Mouse (Mus musculus): Measurements from ENCODE around the gene Leng9. TPM values are rescaled to one million over a fixed set of nuclear protein-coding genes. Genes with fewer than 3 reads are reported as not detected.
A peak's percentile ranks its signal among the peaks of the same experiment; 100 is the strongest.

The Leng9 gene
- polyA plus RNA-seq, 1 experiment = 5.3 TPM

GRCm38 (mm10) chr7:4123732-4124131 is 26.4 kb downstream of the Leng9 start:
- DNase-seq = no peak
- no peaks in the 10 kb centered on the region for H3K4me1 ChIP-seq (ENCODE audit: control insufficient read depth, insufficient read depth, low read length)
- 72% methylated on average over 1 of the region's 1 CpGs for WGBS
- H3K27me3 ChIP-seq (replicated peaks; ENCODE audit: control insufficient read depth, insufficient read depth, low read length) = 0 out of 2 replicates have a peak, but pooled peaks cover 2% of the 10 kb centered on the region
- no peak overlapping the region for H3K27ac ChIP-seq (ENCODE audit: insufficient read depth, low read depth, low read length)
- no peak for TF ChIP-seq POLR2A (IDR thresholded peaks at IDR 0.05; ENCODE audit: low read depth, low read length)
- TF ChIP-seq CTCF (conservative IDR thresholded peaks at IDR 0.05; ENCODE audit: insufficient read depth, insufficient read length, low read depth, low read length) = no peak
- H3K36me3 ChIP-seq (ENCODE audit: control insufficient read depth, insufficient read depth, low read length) = no peaks in the 10 kb centered on the region
- H3K4me3 ChIP-seq (ENCODE audit: insufficient read depth, low read depth, low read length) = no peak overlapping the region

GRCm38 (mm10) chr7:4122783-4123182 is 27.4 kb downstream of the Leng9 start:
- no peak for TF ChIP-seq CTCF (conservative IDR thresholded peaks at IDR 0.05; ENCODE audit: insufficient read depth, insufficient read length, low read depth, low read length)
- TF ChIP-seq POLR2A (IDR thresholded peaks at IDR 0.05; ENCODE audit: low read depth, low read length) = no peak
- Histone ChIP-seq H3K4me1 (ENCODE audit: control insufficient read depth, insufficient read depth, low read length) (no peaks in the 10 kb centered on the region), H3K4me3 (ENCODE audit: insufficient read depth, low read depth, low read length) (no peak overlapping the region), H3K27me3 (replicated peaks; ENCODE audit: control insufficient read depth, insufficient read depth, low read length) (0 out of 2 replicates have a peak, but pooled peaks cover 2% of the 10 kb centered on the region), H3K36me3 (ENCODE audit: control insufficient read depth, insufficient read depth, low read length) (no peaks in the 10 kb centered on the region), H3K27ac (ENCODE audit: insufficient read depth, low read depth, low read length) (no peak overlapping the region)
- DNase-seq = no peak
- 92% methylated on average over 10 of the region's 10 CpGs for WGBS

- no peak for DNase-seq
- TF ChIP-seq CTCF (conservative IDR thresholded peaks at IDR 0.05; ENCODE audit: insufficient read depth, insufficient read length, low read depth, low read length) (no peak), POLR2A (IDR thresholded peaks at IDR 0.05; ENCODE audit: low read depth, low read length) (no peak)
- no peaks in the 10 kb centered on the region for H3K4me1 ChIP-seq (ENCODE audit: control insufficient read depth, insufficient read depth, low read length)
- H3K27me3 ChIP-seq (replicated peaks; ENCODE audit: control insufficient read depth, insufficient read depth, low read length) = 0 out of 2 replicates have a peak, but pooled peaks cover 2% of the 10 kb centered on the region
- H3K27ac ChIP-seq (ENCODE audit: insufficient read depth, low read depth, low read length) = no peak overlapping the region
- WGBS = 64% methylated on average over 11 of the region's 11 CpGs
- H3K4me3 ChIP-seq (ENCODE audit: insufficient read depth, low read depth, low read length) = no peak overlapping the region
- no peaks in the 10 kb centered on the region for H3K36me3 ChIP-seq (ENCODE audit: control insufficient read depth, insufficient read depth, low read length)
These were observed 28.0 kb downstream of the Leng9 start for GRCm38 (mm10) chr7:4122076-4122768.

- 0 out of 2 replicates have a peak, but pooled peaks cover 2% of the 10 kb centered on the region for H3K27me3 ChIP-seq (replicated peaks; ENCODE audit: control insufficient read depth, insufficient read depth, low read length)
- no peaks in the 10 kb centered on the region for H3K36me3 ChIP-seq (ENCODE audit: control insufficient read depth, insufficient read depth, low read length)
- no peak for DNase-seq
- H3K4me3 ChIP-seq (ENCODE audit: insufficient read depth, low read depth, low read length) = no peak overlapping the region
- no peak for TF ChIP-seq POLR2A (IDR thresholded peaks at IDR 0.05; ENCODE audit: low read depth, low read length)
- TF ChIP-seq CTCF (conservative IDR thresholded peaks at IDR 0.05; ENCODE audit: insufficient read depth, insufficient read length, low read depth, low read length) = no peak
- H3K4me1 ChIP-seq (ENCODE audit: control insufficient read depth, insufficient read depth, low read length) = no peaks in the 10 kb centered on the region
- no peak overlapping the region for H3K27ac ChIP-seq (ENCODE audit: insufficient read depth, low read depth, low read length)
- 28% methylated on average over 19 of the region's 19 CpGs for WGBS
These were observed 29.9 kb downstream of the Leng9 start for GRCm38 (mm10) chr7:4119976-4120921.

- peak within 1 kb of the TSS; percentile 36 for H3K4me3 ChIP-seq (ENCODE audit: insufficient read depth, low read depth, low read length)
- TF ChIP-seq CTCF (conservative IDR thresholded peaks at IDR 0.05; ENCODE audit: insufficient read depth, insufficient read length, low read depth, low read length) (peak; percentile 52), POLR2A (IDR thresholded peaks at IDR 0.05; ENCODE audit: low read depth, low read length) (no peak)
- H3K27ac ChIP-seq (ENCODE audit: insufficient read depth, low read depth, low read length) = no peak within 1 kb of the TSS
- no peaks in the 10 kb centered on the region for H3K4me1 ChIP-seq (ENCODE audit: control insufficient read depth, insufficient read depth, low read length)
- peak; percentile 13 for DNase-seq
- WGBS = 3% methylated on average over 36 of the region's 37 CpGs
- H3K36me3 ChIP-seq (ENCODE audit: control insufficient read depth, insufficient read depth, low read length) = no peaks in the 10 kb centered on the region
- H3K27me3 ChIP-seq (replicated peaks; ENCODE audit: control insufficient read depth, insufficient read depth, low read length) = 0 out of 2 replicates have a peak, but pooled peaks cover 2% of the 10 kb centered on the region
These were observed 30.8 kb downstream of the Leng9 start, which contains the start of gene Ttyh1 for GRCm38 (mm10) chr7:4119344-4119902. Gene Ttyh1, plus strand, starts transcription at chr7:4119408.

- 0 out of 2 replicates have a peak, but pooled peaks cover 2% of the 10 kb centered on the region for H3K27me3 ChIP-seq (replicated peaks; ENCODE audit: control insufficient read depth, insufficient read depth, low read length)
- TF ChIP-seq CTCF (conservative IDR thresholded peaks at IDR 0.05; ENCODE audit: insufficient read depth, insufficient read length, low read depth, low read length) = no peak
- no peak for TF ChIP-seq POLR2A (IDR thresholded peaks at IDR 0.05; ENCODE audit: low read depth, low read length)
- H3K4me1 ChIP-seq (ENCODE audit: control insufficient read depth, insufficient read depth, low read length) = no peaks in the 10 kb centered on the region
- no peak overlapping the region for H3K27ac ChIP-seq (ENCODE audit: insufficient read depth, low read depth, low read length)
- 67% methylated on average over 8 of the region's 8 CpGs for WGBS
- H3K36me3 ChIP-seq (ENCODE audit: control insufficient read depth, insufficient read depth, low read length) = no peaks in the 10 kb centered on the region
- H3K4me3 ChIP-seq (ENCODE audit: insufficient read depth, low read depth, low read length) = no peak overlapping the region
- DNase-seq = no peak
These were observed 32.9 kb downstream of the Leng9 start for GRCm38 (mm10) chr7:4117050-4117814.

Data from kidney, adult 2 months (tissue).